In genomic region chr12:111309256-111309655, GRCm38 (mm10) we compare ENCODE assay signal across 22 mouse cellular contexts. TPM values are rescaled to one million over a fixed set of nuclear protein-coding genes. Genes with fewer than 3 reads are reported as not detected.
"Had no signal": no experiment of that assay in that cellular context is flagged by ENCODE, and none has a peak within 500 bp of the region (broad histone marks: within the 10 kb centered on the region; RNA-seq: fewer than 3 reads in every experiment).

No protein-coding gene starts in this region.

- H3K4me3 ChIP-seq: left cerebral cortex, adult 2 months; liver, embryonic 13.5 days; megakaryocyte, embryonic 14.5 days; midbrain, embryonic 10.5 days; midbrain, embryonic 13.5 days; myocyte; neural tube, embryonic 13.5 days; stomach, embryonic 15.5 days had no signal

- H3K9ac ChIP-seq: liver, embryonic 13.5 days; midbrain, embryonic 13.5 days; neural tube, embryonic 13.5 days; stomach, embryonic 15.5 days had no signal

- DNase-seq: kidney, adult 11 months; kidney, adult 9 months; kidney, postnatal 25 days; layer of hippocampus, postnatal 36 days; liver, embryonic 13.5 days; lung, adult 2 months; lung, postnatal 14 days; lung, postnatal 4 days; retina, postnatal 1 day; right cerebral cortex, postnatal 25 days; spleen, adult 18-20 months; thymus, postnatal 14 days had no signal

- H3K4me2 ChIP-seq: liver, embryonic 13.5 days; midbrain, embryonic 13.5 days; neural tube, embryonic 13.5 days; stomach, embryonic 15.5 days had no signal

- H3K4me1 ChIP-seq: midbrain, embryonic 10.5 days; midbrain, embryonic 13.5 days; neural tube, embryonic 13.5 days; stomach, embryonic 15.5 days had no signal

- H3K9me3 ChIP-seq: liver, embryonic 13.5 days; megakaryocyte, embryonic 14.5 days; midbrain, embryonic 10.5 days; midbrain, embryonic 13.5 days; neural tube, embryonic 13.5 days; stomach, embryonic 15.5 days had no signal

- ATAC-seq: midbrain, embryonic 13.5 days; midbrain, embryonic 16.5 days had no signal

- H3K27ac ChIP-seq: kidney, postnatal 0 days; left cerebral cortex, adult 2 months; liver, embryonic 13.5 days; midbrain, embryonic 10.5 days; midbrain, embryonic 13.5 days; neural tube, embryonic 13.5 days; stomach, embryonic 15.5 days had no signal

- H3K27me3 ChIP-seq: liver, embryonic 13.5 days; midbrain, embryonic 13.5 days; neural tube, embryonic 13.5 days; stomach, embryonic 15.5 days had no signal

RNA-seq across cellular contexts. Expression of gene Amn, which starts 38.4 kb away (rescaled TPM):
- total RNA-seq: monocyte, adult 5-6 weeks had no signal
